Mouse (Mus musculus) kidney, embryonic 15.5 days (tissue): ENCODE data around the gene Naa16. TPM values are rescaled to one million over a fixed set of nuclear protein-coding genes. Genes with fewer than 3 reads are reported as not detected.
"Not testable (repeated sequence)": the region's sequence is repeated elsewhere in the genome, so short reads cannot be mapped to it uniquely, and the experiment has no call there.

Source experiments
- ATAC-seq: fragments of 200-750 bp; cut with Nextera tagmentation; replicated peaks from 2 replicates; pipeline ENCODE4 v1.8.0; 2017; ENCODE audit warnings: moderate TSS enrichment; ENCODE audit not compliant: low FRiP score
- H3K27ac ChIP-seq: fragments of 300-500 bp; sonication (generic); 2 replicates; pipeline ENCODE4 v1.5.1; 2015; ENCODE audit warnings: mild to moderate bottlenecking, inconsistent platforms
- H3K27me3 ChIP-seq: fragments of 300-500 bp; sonication (generic); 2 replicates; pipeline ENCODE4 v1.6.1; 2015; ENCODE audit warnings: inconsistent platforms
- H3K36me3 ChIP-seq: fragments of 300-500 bp; sonication (generic); 2 replicates; pipeline ENCODE4 v1.6.1; 2015; ENCODE audit warnings: inconsistent platforms
- H3K4me1 ChIP-seq: fragments of 300-500 bp; sonication (generic); 2 replicates; pipeline ENCODE4 v1.6.1; 2015; ENCODE audit warnings: inconsistent platforms
- H3K4me2 ChIP-seq: fragments of 300-500 bp; sonication (generic); 2 replicates; pipeline ENCODE4 v1.6.1; 2015; ENCODE audit warnings: moderate library complexity, mild to moderate bottlenecking, inconsistent platforms
- H3K4me3 ChIP-seq: fragments of 300-500 bp; sonication (generic); replicated peaks from 2 replicates; pipeline ENCODE4 v1.5.1; 2015; ENCODE audit warnings: mild to moderate bottlenecking, inconsistent platforms
- H3K9ac ChIP-seq: fragments of 300-500 bp; sonication (generic); 2 replicates; pipeline ENCODE4 v1.6.1; 2015; ENCODE audit warnings: mild to moderate bottlenecking, inconsistent platforms
- H3K9me3 ChIP-seq: fragments of 300-500 bp; sonication (generic); replicated peaks from 2 replicates; pipeline ENCODE4 v1.6.1; 2016; ENCODE audit warnings: inconsistent platforms
- WGBS: fragments of 180-500 bp; shearing (Covaris S2); methylation state at CpG from one replicate; pipeline ENCODE4 v1.1.7; 2015; ENCODE audit warnings: mixed read lengths; 5-methylcytosine and 5-hydroxymethylcytosine counted together
- polyA plus RNA-seq: library from polyadenylated mRNA; unstranded; fragments of >200 nt; fragmentation: Nextera tagmentation; extraction: Ambion mirVana; gene quantifications from 2 replicates; pipeline ENCODE4 v1.2.1, GENCODE M21; 2015

Naa16 gene
- 46.1 and 46.8 TPM in 2 replicates for polyA plus RNA-seq

DNA sequence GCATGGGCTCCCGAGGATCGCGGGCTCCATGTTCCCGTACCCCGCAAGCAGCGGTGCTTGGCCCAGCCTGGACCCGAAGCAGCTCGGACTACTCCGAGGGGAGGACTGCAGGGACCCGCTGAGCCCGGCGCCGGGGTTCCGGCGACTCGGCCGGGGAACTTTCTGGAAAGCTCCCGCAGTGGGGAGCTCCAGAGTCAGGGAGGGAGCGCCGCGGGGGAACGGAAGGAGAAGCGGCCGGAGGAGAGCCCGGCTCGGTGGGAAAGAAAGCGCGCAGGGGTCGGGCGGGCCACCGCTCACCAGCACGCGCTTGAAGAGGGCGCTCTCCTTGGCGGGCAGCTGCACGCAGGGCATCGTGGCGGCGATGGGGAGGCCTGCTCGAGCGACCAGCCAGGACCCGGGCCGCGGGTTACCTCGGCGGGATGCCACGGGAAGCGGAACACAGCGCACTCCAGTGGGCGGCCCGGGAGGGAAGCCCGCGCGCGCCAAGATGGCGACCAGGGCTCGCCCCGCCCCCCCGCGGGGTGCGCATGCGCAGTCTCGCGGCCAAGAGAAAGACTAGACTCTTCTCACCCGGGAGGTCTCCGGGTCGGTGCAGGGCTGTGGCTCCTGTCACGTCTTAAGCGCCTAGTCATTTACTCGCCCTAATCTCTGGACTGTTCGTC, at the start of gene Naa16:
Gene Naa16 (minus strand): TSS at position 514 of the 662 bp plus-strand sequence.
- WGBS: under 1% methylated on average over 69 of the region's 71 CpGs
- Histone ChIP-seq H3K4me2 (peak within 1 kb of the TSS; percentile 76), H3K9me3 (no peaks in the 10 kb centered on the region), H3K27ac (peak within 1 kb of the TSS; percentile 99), H3K9ac (peak within 1 kb of the TSS; percentile 93), H3K4me3 (peak within 1 kb of the TSS; percentile 90), H3K4me1 (peaks cover 9% of the 10 kb centered on the region), H3K27me3 (no peaks in the 10 kb centered on the region), H3K36me3 (peaks cover 13% of the 10 kb centered on the region; the same call in 1 of the 2 replicates)
- ATAC-seq: peak; percentile 98

DNA sequence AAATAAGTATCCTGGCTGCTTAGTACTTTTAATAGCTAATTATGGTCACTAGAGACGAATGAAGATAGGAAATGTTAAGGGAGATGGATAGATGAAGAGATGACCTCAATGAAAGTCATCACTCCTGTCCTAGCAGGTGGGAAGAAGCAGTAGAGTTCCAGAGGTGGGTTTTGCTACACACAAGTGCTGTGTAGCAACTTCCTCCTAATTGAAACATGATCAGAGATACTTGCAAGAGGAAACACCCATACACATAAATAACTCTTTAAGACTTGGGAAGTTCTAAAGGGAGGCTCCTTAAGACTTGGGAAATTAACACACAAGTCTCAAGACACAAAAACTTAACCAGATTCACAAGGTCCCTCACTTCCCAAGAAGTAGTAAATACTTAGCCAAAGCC, 43.5 kb upstream of the Naa16 start:
- Histone ChIP-seq H3K4me3 (no peak overlapping the region), H3K27me3 (no peaks in the 10 kb centered on the region)

GRCm38 (mm10) chr14:79426730-79427365, 36.3 kb upstream of the Naa16 start:
- not testable (repeated sequence) for H3K4me1 ChIP-seq, H3K27me3 ChIP-seq
- peaks cover 13% of the 10 kb centered on the region for H3K9me3 ChIP-seq
- ATAC-seq: peak; percentile 17; the same call in 1 of the 2 replicates
- H3K27ac ChIP-seq: peak overlapping the region; percentile 89
- H3K9ac ChIP-seq: peak overlapping the region; percentile 38; the same call in 1 of the 2 replicates
- H3K36me3 ChIP-seq: peaks cover 21% of the 10 kb centered on the region
- peak overlapping the region; percentile 57 for H3K4me3 ChIP-seq
- 56% methylated on average over 15 of the region's 59 CpGs for WGBS
- H3K4me2 ChIP-seq: peak overlapping the region; percentile 65

More for the DNA sequence above, 43.5 kb upstream of the Naa16 start:
- Histone ChIP-seq H3K4me1 (no peaks in the 10 kb centered on the region), H3K9me3 (no peaks in the 10 kb centered on the region), H3K27ac (no peak overlapping the region), H3K4me2 (no peak overlapping the region), H3K9ac (no peak overlapping the region), H3K36me3 (no peaks in the 10 kb centered on the region)
- no peak for ATAC-seq
- WGBS: 84% methylated on average over 1 of the region's 1 CpGs

GRCm38 (mm10) chr14:79425979-79426729, 35.6 kb upstream of the Naa16 start, which contains the start of gene Kbtbd7:
TSS of gene Kbtbd7 (plus strand) at chr14:79426511.
- Histone ChIP-seq H3K27me3 (no peaks in the 10 kb centered on the region), H3K4me2 (peak within 1 kb of the TSS; percentile 65), H3K4me1 (no peaks in the 10 kb centered on the region), H3K9me3 (peaks cover 13% of the 10 kb centered on the region), H3K36me3 (peaks cover 21% of the 10 kb centered on the region), H3K9ac (peak within 1 kb of the TSS; percentile 38; the same call in 1 of the 2 replicates), H3K27ac (peak within 1 kb of the TSS; percentile 89), H3K4me3 (peak within 1 kb of the TSS; percentile 57)
- WGBS: under 1% methylated on average over 39 of the region's 44 CpGs
- ATAC-seq: peak; percentile 99

GRCm38 (mm10) chr14:79420083-79420685, 29.6 kb upstream of the Naa16 start:
- H3K4me3 ChIP-seq: no peak overlapping the region
- no peak for ATAC-seq
- WGBS: 63% methylated on average over 20 of the region's 20 CpGs
- no peak overlapping the region for H3K9ac ChIP-seq
- peaks cover 27% of the 10 kb centered on the region for H3K36me3 ChIP-seq
- H3K27ac ChIP-seq: no peak overlapping the region
- no peaks in the 10 kb centered on the region for H3K4me1 ChIP-seq
- no peaks in the 10 kb centered on the region for H3K27me3 ChIP-seq
- H3K4me2 ChIP-seq: no peak overlapping the region
- no peaks in the 10 kb centered on the region for H3K9me3 ChIP-seq

DNA sequence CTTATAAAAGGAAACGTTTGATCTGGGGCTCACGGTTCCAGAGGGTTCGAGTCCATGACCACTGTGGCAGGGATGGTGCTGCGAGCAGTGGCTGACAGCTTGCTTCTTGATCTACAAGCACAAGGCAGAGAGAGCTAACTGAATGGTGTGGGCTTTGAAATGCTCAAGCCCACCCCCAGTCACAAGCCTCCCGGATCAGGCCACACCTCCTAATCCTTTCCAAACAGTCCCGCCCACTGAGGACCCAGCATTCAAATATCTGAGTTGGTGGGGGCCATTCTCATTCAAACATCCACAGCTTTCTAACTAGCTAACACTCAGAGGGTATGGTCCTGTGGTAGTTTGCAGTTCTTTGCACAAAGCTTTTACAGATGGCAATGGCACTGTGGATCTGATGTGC, 22.5 kb upstream of the Naa16 start:
- peaks cover 19% of the 10 kb centered on the region for H3K36me3 ChIP-seq
- WGBS: 88% methylated on average over 6 of the region's 6 CpGs
- H3K4me2 ChIP-seq: no peak overlapping the region
- H3K27me3 ChIP-seq: no peaks in the 10 kb centered on the region
- no peak overlapping the region for H3K4me3 ChIP-seq
- no peaks in the 10 kb centered on the region for H3K9me3 ChIP-seq
- H3K9ac ChIP-seq: no peak overlapping the region
- no peak overlapping the region for H3K27ac ChIP-seq
- no peak for ATAC-seq
- no peaks in the 10 kb centered on the region for H3K4me1 ChIP-seq

- Histone ChIP-seq H3K27me3 (no peaks in the 10 kb centered on the region), H3K4me3 (no peak overlapping the region), H3K4me2 (no peak overlapping the region), H3K36me3 (peaks cover 27% of the 10 kb centered on the region), H3K9ac (no peak overlapping the region), H3K9me3 (no peaks in the 10 kb centered on the region), H3K27ac (no peak overlapping the region), H3K4me1 (no peaks in the 10 kb centered on the region)
- WGBS: 75% methylated on average over 2 of the region's 2 CpGs
- no peak for ATAC-seq
These were observed 20.1 kb upstream of the Naa16 start for GRCm38 (mm10) chr14:79410662-79411061.

- peaks cover 27% of the 10 kb centered on the region for H3K36me3 ChIP-seq
- no peaks in the 10 kb centered on the region for H3K9me3 ChIP-seq
- no peak overlapping the region for H3K4me3 ChIP-seq
- no peak overlapping the region for H3K27ac ChIP-seq
- 90% methylated on average over 6 of the region's 6 CpGs for WGBS
- H3K4me2 ChIP-seq: no peak overlapping the region
- H3K27me3 ChIP-seq: no peaks in the 10 kb centered on the region
- no peaks in the 10 kb centered on the region for H3K4me1 ChIP-seq
- ATAC-seq: no peak
- H3K9ac ChIP-seq: no peak overlapping the region
These were observed 18.8 kb upstream of the Naa16 start for GRCm38 (mm10) chr14:79409278-79409830.

- ATAC-seq: no peak
- H3K9me3 ChIP-seq: no peaks in the 10 kb centered on the region
- no peaks in the 10 kb centered on the region for H3K27me3 ChIP-seq
- H3K27ac ChIP-seq: no peak overlapping the region
- H3K4me2 ChIP-seq: no peak overlapping the region
- peaks cover 26% of the 10 kb centered on the region for H3K36me3 ChIP-seq
- no peak overlapping the region for H3K9ac ChIP-seq
- H3K4me3 ChIP-seq: no peak overlapping the region
- H3K4me1 ChIP-seq: no peaks in the 10 kb centered on the region
- WGBS: 84% methylated on average over 2 of the region's 2 CpGs
These were observed 17.1 kb upstream of the Naa16 start for GRCm38 (mm10) chr14:79407641-79408040.

DNA sequence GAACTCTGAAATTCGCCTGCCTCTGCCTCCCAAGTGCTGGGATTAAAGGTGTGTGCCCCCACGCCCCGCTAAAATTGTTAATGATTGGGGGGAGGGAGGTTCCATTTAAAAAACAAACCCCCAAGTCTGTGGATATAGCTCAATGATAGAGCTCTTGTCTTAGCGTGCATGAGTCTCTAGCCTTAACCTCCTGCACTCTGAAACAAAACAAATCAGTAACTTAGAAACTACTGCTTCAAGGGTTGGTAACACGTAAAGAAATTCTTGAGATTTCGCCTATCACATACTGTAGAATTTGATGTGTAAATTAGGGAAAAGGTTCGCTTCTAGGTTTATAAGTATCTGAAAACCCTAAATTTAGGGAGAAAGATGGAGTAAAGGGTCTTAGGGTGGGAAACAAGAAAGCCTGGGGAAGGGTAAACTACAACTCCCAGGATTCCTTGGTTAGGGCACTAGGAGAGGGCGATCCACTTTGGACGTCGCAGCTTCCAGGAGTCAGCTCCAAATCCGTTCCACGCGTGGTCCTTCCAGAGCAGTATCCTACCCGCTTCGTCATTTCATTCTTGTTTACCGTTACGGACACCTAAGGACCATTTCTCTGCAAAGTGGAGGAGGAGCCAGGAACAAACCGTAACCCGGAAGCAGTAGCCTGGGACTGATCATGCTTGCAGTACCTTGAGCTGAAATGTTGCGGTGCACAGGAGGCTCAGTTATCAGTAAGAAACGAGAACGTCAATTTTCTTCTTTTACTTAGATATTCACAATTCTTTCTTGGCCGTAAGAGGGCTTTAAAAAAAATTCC, 6.9 kb upstream of the Naa16 start, which contains the start of gene Mtrf1:
Gene Mtrf1 (plus strand): TSS at position 452 of the 802 bp plus-strand sequence.
- Histone ChIP-seq H3K4me1 (0 out of 2 replicates have a peak, but pooled peaks cover 6% of the 10 kb centered on the region), H3K9ac (peak within 1 kb of the TSS; percentile 50), H3K9me3 (no peaks in the 10 kb centered on the region), H3K4me2 (peak within 1 kb of the TSS; percentile 68), H3K27ac (peak within 1 kb of the TSS; percentile 93), H3K27me3 (no peaks in the 10 kb centered on the region), H3K4me3 (peak within 1 kb of the TSS; percentile 66), H3K36me3 (peaks cover 18% of the 10 kb centered on the region)
- peak; percentile 87 for ATAC-seq
- WGBS: 20% methylated on average over 23 of the region's 23 CpGs

DNA sequence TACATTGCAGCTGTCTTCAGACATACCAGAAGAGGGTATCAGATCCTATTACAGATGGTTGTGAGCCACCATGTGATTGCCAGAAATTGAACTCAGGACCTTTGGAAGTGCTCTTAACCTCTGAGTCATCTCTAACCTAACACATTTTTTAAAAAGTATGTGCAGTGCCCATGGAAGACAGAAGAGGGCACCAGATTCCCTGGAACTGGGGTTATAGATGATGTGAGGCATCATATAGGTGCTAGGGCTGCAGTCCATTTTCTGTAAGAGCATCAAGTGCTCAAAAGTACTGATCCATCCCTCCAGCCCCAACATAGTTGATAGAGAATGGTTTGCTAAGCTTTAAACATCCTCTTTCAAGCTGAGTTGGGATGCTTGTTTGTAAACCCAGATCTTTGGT, 4.0 kb upstream of the Naa16 start:
- Histone ChIP-seq H3K27ac (no peak overlapping the region), H3K4me3 (no peak overlapping the region), H3K36me3 (no peaks in the 10 kb centered on the region), H3K9ac (no peak overlapping the region), H3K4me1 (0 out of 2 replicates have a peak, but pooled peaks cover 6% of the 10 kb centered on the region), H3K9me3 (no peaks in the 10 kb centered on the region), H3K4me2 (no peak overlapping the region), H3K27me3 (no peaks in the 10 kb centered on the region)
- ATAC-seq: no peak
